Mouse (Mus musculus) CH12.LX (cell line): ENCODE results near the gene Cpne9.

Experiments
- CTCF ChIP-seq, 2 experiments: IDR thresholded peaks in 1 of 2; conservative IDR thresholded peaks in 1 of 2; 2 replicates each; pipeline ENCODE4 v1.5.1; 2011 to 2012; ENCODE audit warnings: low read depth in 2 of 2, low read length in 2 of 2, improper control_type of control experiment in 1 of 2, inconsistent platforms in 1 of 2, mild to moderate bottlenecking in 1 of 2, moderate library complexity in 1 of 2
- E2F4 ChIP-seq: IDR thresholded peaks from 2 replicates; pipeline ENCODE4 v1.6.1; 2011; ENCODE audit warnings: low read depth, low read length, improper control_type of control experiment; ENCODE audit not compliant: insufficient replicate concordance
- EP300 ChIP-seq: IDR thresholded peaks from 2 replicates; pipeline ENCODE4 v1.6.1; 2011; ENCODE audit warnings: low read length, improper control_type of control experiment
- MAFK ChIP-seq: IDR thresholded peaks from 2 replicates; pipeline ENCODE4 v1.6.1; 2011; ENCODE audit warnings: low read length, improper control_type of control experiment; ENCODE audit not compliant: insufficient replicate concordance
- MAX ChIP-seq: IDR thresholded peaks from 2 replicates; pipeline ENCODE4 v1.6.1; 2011; ENCODE audit warnings: low read length, improper control_type of control experiment
- MEF2A ChIP-seq: IDR thresholded peaks from 2 replicates; pipeline ENCODE4 v1.6.1; 2014; ENCODE audit warnings: low read depth, mild to moderate bottlenecking, inconsistent platforms, low read length, improper control_type of control experiment, borderline replicate concordance
- MXI1 ChIP-seq: IDR thresholded peaks from 2 replicates; pipeline ENCODE4 v1.6.1; 2011; ENCODE audit warnings: mild to moderate bottlenecking, low read depth, low read length, improper control_type of control experiment
- MYC ChIP-seq: IDR thresholded peaks from 2 replicates; pipeline ENCODE4 v1.6.1; 2011; ENCODE audit warnings: low read depth, mild to moderate bottlenecking, improper control_type of control experiment, low read length
- PAX5 ChIP-seq: IDR thresholded peaks from 2 replicates; pipeline ENCODE4 v1.6.1; 2012; ENCODE audit warnings: low read length, inconsistent platforms, mixed read lengths
- POLR2A ChIP-seq: IDR thresholded peaks from 2 replicates; pipeline ENCODE4 v1.6.1; 2011; ENCODE audit warnings: low read depth, mild to moderate bottlenecking, improper control_type of control experiment, low read length
- POLR2AphosphoS2 ChIP-seq: IDR thresholded peaks from 2 replicates; pipeline ENCODE4 v1.6.1; 2011; ENCODE audit warnings: low read depth, low read length, improper control_type of control experiment
- SMC3 ChIP-seq: IDR thresholded peaks from 2 replicates; pipeline ENCODE4 v1.6.1; 2011; ENCODE audit warnings: low read depth, low read length, improper control_type of control experiment
- USF1 ChIP-seq: IDR thresholded peaks from 2 replicates; pipeline ENCODE4 v1.6.1; 2014; ENCODE audit warnings: low read depth, mild to moderate bottlenecking, inconsistent platforms, low read length, improper control_type of control experiment
- ZMIZ1 ChIP-seq: IDR thresholded peaks from 2 replicates; pipeline ENCODE4 v1.6.1; 2012; ENCODE audit warnings: low read depth, mild to moderate bottlenecking, inconsistent platforms, low read length, improper control_type of control experiment

GRCm38 (mm10) chr6:113352820-113353219 lies 70.7 kb downstream of the Cpne9 start:
- no peak for TF ChIP-seq MAFK
- no peak for TF ChIP-seq CTCF (conservative IDR thresholded peaks at IDR 0.05 in 1 of 2, IDR thresholded peaks at IDR 0.05 in 1 of 2; ENCODE audit: low read depth in 2 of 2, low read length in 2 of 2)
- no peak for TF ChIP-seq ZMIZ1
- TF ChIP-seq MYC: no peak
- no peak for TF ChIP-seq POLR2AphosphoS2
- TF ChIP-seq EP300: no peak
- no peak for TF ChIP-seq PAX5
- no peak for TF ChIP-seq POLR2A
- TF ChIP-seq MXI1: no peak
- TF ChIP-seq SMC3: no peak
- TF ChIP-seq USF1: no peak
- no peak for TF ChIP-seq MEF2A
- no peak for TF ChIP-seq MAX
- no peak for TF ChIP-seq E2F4
